Mouse (Mus musculus) testis, adult 2 months (tissue): ENCODE data around the gene Bmpr1a.

Experiments
- CTCF ChIP-seq: fragments of 200-500 bp; IDR thresholded peaks from 2 replicates; pipeline ENCODE4 v1.5.1; 2012; ENCODE audit warnings: low read depth, mild to moderate bottlenecking, inconsistent platforms, low read length, moderate library complexity; ENCODE audit not compliant: control insufficient read depth, insufficient read depth, insufficient replicate concordance
- POLR2A ChIP-seq: fragments of 200-500 bp; IDR thresholded peaks from 2 replicates; pipeline ENCODE4 v1.6.1; 2012; ENCODE audit warnings: low read depth, mild to moderate bottlenecking, inconsistent platforms, low read length, moderate library complexity; ENCODE audit not compliant: control insufficient read depth

GRCm38 (mm10) chr14:34532536-34532935 lies 29.4 kb upstream of the Bmpr1a start:
- TF ChIP-seq CTCF: no peak
- TF ChIP-seq POLR2A: no peak
